Mouse (Mus musculus) cerebellum, postnatal 36 days (tissue): ENCODE results near the gene Ubtf.
A peak's percentile ranks its signal among the peaks of the same experiment; 100 is the strongest.

Experiments used
- DNase-seq, 2 experiments: peaks; one replicate each; pipeline ENCODE4 v3.0.0; 2021 to 2022; ENCODE audit warnings: mixed read lengths in 2 of 2

The Ubtf gene

DNA sequence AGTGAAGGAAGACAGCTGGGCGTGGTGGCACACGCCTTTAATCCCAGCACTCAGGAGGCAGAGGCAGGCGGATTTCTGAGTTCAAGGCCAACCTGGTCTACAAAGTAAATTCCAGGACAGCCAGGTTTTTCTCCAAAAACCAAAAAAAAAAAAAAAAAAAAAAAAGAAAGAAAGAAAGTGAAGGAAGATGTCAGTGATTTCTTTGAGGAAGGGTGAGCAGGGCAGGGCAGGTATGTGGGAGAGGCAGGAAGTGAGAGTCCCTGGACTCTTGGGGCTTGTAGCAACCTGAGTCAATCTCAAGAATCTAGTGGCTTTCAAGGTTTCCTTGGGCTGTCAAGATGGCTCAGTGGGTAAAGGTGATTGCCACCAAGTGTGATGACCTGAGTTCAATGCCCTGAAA lies 24.9 kb upstream of the Ubtf start:
- DNase-seq, result no peak

DNA sequence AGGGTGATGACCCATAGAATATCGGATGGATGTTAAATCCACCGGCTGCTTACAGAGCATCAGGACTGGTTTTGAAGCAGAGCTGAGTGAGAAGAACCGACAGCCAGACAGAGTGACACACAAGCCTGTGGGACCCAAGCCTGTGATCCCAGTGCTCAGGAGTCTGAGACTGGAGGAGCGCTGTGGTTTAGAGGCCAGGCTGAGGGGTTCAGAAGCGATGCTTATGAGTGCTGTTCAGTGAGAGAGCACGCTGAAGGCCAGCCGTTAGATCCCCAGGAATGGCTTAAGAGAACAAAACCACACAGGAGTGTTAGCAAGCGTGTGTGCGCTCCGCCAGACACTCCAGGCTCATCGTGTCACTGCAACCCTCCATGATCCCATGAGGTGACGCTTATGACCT lies 23.2 kb upstream of the Ubtf start:
- no peak for DNase-seq

DNA sequence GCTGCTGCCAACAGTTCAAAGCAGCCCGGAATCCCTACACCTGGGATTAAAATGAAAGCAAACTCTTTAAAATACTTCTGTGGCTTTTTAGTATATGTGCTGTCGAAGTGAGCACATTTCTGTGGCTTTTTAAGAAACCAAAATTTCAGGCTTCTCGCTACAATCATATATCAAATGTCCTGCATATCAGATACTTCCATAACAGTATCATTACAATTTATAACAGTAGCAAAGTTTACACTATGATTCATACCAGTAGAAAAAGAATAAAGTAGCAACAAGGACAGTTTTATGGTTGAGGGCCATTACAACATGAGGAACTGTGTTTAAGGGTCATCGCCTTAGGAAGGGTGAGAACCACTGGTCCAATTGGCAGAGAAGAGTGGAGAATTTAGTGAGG lies 21.6 kb upstream of the Ubtf start:
- DNase-seq, result no peak

- peak; percentile 45 to 59 for DNase-seq
These were observed 20.1 kb upstream of the Ubtf start for GRCm38 (mm10) chr11:102339624-102340023.

DNA sequence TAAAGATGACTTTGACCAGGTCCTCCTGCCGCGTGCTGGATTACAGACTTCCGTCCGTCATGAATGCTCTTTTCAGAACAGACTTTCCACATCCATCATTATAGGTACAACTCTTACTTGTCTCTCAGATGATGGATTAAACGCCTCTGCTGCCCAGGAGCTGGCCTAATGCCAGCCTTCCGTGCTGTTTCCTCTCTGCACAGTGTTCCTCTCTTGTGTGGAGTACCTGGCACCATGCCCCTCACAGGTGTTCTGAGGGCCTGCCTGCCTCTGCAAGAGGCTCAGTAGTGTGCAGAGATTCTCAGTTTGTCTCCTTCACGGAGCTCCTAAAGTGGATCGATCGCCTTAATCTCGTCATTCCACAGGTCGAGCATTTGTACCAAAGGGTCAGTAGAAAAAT lies 19.7 kb upstream of the Ubtf start:
- peak; percentile 83 to 84 for DNase-seq

DNA sequence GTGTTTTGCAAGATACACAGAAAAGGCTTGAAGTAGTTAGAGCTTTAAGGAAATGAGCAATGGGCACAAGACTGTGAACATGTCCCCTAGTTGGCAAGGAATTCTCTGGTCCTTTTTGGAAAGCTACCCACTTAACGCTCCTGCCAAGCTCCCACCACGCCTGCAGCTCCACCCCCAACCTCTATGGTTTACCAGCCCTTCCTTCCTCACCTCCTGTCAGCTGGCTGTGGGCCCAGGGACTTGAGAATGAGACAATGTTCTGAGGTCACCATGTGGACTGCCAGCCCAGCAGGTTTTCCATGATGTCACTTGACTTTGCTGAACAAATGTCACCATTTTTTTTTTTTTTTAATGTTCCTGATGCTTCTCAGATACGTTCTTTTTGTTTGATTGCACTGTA lies 19.0 kb upstream of the Ubtf start:
- peak; percentile 98 to 99 for DNase-seq

DNA sequence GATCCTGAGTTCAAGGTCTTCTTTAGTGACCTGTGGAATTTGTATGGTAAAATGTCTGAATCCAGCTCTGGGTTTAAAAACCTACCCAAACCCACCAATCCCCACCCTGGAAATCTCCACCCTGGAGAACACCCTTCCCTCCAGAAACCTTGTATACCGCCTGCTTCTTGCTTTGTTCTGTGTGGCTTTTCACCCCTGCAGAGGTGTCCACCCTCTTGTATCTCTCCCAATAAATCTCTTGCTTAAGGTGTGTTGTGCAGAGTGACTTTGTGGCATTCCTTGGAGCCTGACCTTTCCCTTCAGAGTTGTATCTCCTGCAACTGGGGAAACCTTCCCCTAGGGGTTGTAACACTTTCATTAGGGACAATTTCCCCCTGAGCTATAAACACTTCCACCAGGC lies 18.4 kb upstream of the Ubtf start:
- DNase-seq, result no peak

DNA sequence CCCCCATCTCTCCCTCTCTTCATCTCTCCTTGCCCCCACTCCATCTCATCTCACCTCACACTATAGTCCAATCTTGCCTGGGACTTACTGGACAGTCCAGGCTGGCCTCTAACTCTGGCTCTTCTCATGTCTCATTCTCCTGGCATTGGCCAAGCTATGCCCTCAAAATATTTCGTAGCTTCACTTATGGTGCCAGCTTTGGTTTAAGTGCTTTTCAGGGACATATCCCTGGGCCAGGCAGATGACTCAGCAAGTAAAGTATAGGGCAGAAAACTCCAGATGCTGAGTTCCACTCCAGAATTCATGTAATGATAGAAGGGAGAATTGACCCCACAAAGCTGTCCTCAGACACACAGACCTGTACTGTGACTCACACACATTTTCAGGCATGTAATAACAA lies 16.6 kb upstream of the Ubtf start:
- DNase-seq, result no peak

DNA sequence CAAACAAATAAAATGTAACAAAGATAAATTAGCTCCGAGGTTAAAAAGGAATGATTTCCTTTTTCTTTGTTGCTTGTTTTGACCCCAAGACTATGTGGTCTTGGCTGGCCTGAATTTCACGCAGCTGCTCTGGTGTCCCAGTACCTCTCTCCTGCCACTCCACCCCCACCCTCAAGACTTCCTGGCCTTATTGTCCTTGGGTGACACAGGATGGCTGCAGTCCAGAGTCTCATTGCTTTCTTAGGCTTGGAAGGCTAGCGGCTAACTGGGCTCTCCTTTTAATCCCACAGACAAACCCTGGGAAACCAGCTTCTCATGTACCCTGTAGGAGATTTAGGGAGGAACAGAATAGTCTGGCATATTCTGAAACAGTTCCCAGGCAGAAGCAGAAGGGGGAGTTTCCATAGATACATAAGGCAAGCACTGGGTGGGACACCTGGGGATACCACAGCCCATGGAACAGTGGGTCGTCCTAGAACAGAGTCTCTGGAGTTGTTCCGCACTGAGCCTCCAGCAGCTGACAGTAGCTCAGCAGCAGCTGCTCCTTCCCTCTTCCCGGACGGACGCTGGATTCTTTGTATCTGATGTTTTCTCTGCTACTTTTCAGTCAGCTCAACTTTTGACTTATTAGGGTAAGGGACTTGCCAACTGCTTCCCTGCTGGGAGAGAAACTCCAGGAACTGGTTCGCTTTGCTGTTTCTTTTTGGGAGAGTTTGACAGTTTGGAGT lies 15.6 kb upstream of the Ubtf start:
- no peak for DNase-seq

DNA sequence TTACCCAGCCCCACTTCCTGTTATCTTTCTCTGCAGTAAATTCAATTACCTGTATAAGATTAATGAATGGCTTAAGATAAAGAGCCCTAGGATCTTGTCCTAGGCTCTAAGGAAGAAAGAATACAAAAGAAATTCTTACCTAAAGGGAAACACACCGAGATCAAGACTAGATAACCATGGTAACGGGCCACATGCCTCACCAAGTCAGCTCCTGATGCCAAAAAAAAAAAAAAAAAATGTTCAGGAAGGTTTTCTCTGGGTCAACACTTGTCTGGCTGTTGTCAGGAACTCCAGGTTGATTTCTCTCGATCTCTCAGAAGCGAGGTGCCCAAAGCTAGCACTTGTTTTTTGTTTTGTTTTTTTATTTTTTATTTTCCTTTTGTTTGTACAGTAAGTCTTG lies 14.5 kb upstream of the Ubtf start:
- DNase-seq, result no peak

GRCm38 (mm10) chr11:102333061-102333460 lies 13.5 kb upstream of the Ubtf start:
- DNase-seq, result no peak

DNA sequence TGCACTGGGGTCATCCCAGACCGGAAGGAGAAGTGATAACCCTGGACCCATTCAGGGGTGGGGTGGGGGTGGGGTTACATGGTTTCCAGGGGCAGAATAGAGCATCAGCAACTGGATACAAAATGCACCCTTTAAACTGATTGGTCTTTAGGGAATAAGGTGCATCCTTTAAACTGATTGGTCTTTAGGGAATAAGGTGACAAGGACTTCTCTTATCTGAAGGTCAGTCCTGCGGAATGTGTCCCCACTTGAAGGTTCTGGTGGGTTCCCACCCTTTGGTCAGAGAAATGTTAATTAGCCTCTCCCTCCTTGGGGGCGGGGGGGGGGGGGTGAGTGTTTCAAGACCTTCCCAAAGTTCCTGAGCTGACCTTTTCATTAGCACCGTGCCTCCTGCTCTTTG lies 12.3 kb upstream of the Ubtf start:
- DNase-seq, result no peak

- no peak for DNase-seq
These were observed 10.5 kb upstream of the Ubtf start for GRCm38 (mm10) chr11:102330039-102330438.

DNA sequence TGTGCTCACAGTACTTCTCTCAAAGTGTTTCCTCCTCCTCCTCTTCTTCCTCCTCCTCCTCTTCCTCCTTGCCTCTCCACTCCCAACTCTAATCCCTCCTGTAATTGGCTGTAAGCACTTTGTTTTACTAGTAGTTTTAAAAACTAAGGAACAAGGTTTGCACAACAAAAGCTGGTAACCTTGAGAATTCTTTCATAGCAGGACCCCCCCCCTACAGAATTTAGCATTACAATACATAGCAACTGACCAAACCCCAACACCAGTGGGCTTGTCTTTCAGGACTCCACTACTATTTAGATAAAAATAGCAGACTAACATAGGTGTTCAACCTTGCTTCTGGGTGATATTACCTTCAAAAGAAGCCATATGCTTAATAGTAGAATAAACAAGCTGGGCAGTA lies 10.0 kb upstream of the Ubtf start:
- DNase-seq, result no peak

- DNase-seq, result no peak
These were observed 8.3 kb upstream of the Ubtf start for GRCm38 (mm10) chr11:102327839-102328238.

- no peak for DNase-seq
These were observed 7.7 kb upstream of the Ubtf start for GRCm38 (mm10) chr11:102327250-102327649.

GRCm38 (mm10) chr11:102323516-102323915 lies 4.0 kb upstream of the Ubtf start:
- no peak for DNase-seq

- DNase-seq, result no peak
These were observed 2.4 kb upstream of the Ubtf start for GRCm38 (mm10) chr11:102321931-102322330.

DNA sequence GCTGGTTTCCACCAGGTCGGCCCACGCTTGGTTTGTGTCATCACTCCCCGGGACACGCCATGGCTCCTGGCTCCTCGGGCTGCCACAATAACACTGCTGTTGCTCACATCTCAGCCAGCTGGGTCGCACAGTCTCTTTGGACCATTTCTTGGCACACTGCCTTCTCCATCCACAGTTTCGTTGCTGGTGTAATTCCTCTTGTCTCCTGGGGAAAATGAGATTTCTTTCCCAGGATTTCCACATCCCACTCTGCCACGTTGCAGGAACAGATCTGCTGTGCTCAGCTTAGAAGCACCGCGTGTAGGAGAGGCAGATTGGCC lies 1.1 kb upstream of the Ubtf start:
- peak; percentile 69 to 73 for DNase-seq

DNA sequence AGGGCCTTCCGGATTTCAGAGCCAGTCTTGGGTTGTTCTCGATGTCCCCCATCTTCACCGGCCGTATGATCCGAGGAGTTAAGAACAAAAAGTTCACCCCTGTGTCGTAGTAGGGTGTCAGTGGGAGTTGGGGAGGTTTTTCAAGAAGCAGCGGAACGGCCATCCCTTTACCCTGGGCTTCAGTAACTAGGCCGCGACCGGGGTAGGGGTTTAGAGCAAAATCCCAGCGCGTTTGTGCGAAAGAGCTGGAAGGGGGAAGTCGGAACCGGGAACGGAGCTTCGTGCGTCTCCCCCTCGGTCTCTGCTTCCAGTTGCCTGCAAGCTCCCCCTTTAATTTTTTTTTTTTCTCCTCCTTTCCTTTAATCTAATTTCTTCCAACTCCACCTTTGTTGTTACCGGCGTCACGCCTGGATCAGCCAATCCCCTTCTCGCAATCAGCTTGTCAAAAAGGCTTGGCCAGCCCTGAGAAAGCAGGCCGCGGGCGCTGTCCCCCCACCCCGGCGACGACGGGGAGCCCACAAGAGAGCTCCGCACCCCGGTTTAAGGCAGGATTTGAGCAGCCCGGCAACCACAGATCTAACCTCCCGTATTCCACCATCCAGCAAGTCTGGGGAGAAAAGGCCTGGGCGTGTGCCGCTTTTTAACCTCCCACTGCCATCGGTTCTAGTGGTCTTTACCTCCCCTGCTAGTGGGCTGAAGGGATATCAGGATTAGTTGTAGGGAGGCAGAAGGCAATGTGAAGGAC lies 571 bp upstream of the Ubtf start:
- DNase-seq, result peak; percentile 90 to 93

DNA sequence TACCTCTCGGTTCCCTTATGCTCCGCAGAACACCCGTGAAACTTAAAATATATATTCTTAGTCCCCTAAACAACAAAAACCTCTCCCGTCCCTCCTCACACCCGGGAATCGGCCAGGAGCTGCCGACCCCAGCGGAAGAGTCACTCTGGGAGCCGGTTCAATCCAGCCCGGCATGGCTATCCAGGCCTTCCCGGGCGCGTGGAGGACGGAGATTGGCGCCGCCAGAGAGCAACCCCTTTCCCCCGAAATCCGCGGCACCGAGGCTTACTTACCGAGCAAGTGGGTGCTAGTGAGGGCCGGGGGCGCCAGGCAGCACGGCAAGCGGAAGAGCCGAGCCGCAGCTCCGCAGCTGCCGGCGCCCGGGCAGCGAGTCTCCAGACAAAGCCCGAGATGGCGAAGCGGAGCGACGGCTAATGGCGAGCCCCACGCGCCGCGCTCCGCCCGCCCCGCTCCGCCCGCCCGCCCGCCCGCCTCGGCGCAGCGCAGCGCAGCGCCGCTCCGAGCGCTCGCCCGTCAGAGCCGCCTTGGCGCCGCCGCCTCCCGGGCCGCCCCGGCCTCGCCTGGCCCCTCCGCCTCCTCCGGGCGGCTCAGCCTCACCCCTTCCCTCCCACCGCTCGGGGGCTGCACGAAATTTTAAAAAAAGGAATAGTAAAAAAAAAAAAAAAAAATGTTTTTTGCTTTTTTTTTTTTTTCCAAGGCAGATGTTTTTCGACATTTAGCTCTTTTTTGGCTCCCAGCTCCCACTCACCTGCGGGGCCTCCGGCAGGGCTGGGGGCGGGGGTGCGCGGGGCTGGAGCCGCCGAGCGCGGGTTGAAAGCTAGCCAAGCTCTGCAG lies 749 bp downstream of the Ubtf start:
- DNase-seq, result peak in 1 of 2 experiments; percentile 62

GRCm38 (mm10) chr11:102317901-102318575 lies 1.5 kb downstream of the Ubtf start:
- peak; percentile 63 to 72 for DNase-seq

DNA sequence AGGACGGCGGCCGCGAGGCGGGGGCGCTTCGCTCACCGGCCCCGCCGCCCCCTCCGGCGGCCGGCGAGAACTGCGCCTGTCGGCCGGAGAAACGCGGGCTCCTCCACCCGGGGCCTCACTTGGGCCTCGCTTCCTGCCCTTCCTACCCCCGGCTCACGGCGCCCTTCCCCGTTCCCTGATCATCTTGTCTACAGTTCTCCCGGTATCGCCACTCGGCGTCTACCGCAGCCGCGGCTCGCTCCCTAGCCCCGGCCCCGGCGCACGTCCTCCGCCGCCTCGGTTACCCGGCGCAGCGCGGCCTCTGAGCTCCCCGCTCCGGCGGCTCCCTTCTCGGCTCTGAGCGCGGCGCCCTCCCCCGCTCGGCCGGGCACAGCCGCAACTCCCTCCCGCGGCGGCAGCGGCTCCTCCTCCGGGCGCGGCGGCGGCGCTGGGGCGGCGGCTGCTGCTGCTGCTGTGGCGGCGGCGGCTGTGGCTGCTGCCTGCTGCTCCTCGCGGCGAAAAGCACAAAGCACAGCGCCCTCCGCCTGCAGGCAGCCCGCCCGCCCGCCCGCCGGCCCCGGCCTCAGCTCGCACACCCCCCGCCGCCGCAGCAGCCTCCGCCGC lies 2.1 kb downstream of the Ubtf start:
- DNase-seq, result peak; percentile 59 to 66
